8 mouse cellular contexts compared by ENCODE assay signal in genomic region chr11:114676431-114676830, GRCm38 (mm10). TPM values are rescaled to one million over a fixed set of nuclear protein-coding genes. Genes with fewer than 3 reads are reported as not detected.
DNase-seq lines count a peak whose midpoint lies in the region; ATAC-seq lines count a peak whose summit lies in the region.

No protein-coding gene starts in this region.

- peak overlapping the region; percentile 78 for H3K9ac ChIP-seq in embryonic facial prominence, embryonic 14.5 days (ENCODE audit: low read depth, low read length)
- H3K9ac ChIP-seq in intestine, embryonic 14.5 days (ENCODE audit: low read length) = peak overlapping the region; percentile 55
- H3K9ac ChIP-seq in liver, embryonic 16.5 days (ENCODE audit: low read depth, low read length) = peak overlapping the region; percentile 59
- peak overlapping the region; percentile 82 for H3K9ac ChIP-seq in neural tube, embryonic 13.5 days

- peak; percentile 43 for DNase-seq in retina, postnatal 1 day
- no peak for DNase-seq in retina, embryonic 14.5 days (ENCODE audit: low spot score)
- no peak for DNase-seq in embryonic facial prominence, embryonic 14.5 days (ENCODE audit: low spot score)
- DNase-seq in intestine, embryonic 14.5 days (ENCODE audit: low spot score) = no peak
- no peak for DNase-seq in natural killer cell, adult 2 months (ENCODE audit: low spot score in 2 of 2)
- DNase-seq in layer of hippocampus, adult 11-12 months (ENCODE audit: low spot score) = no peak

- 5% methylated on average over 14 of the region's 14 CpGs for WGBS in embryonic facial prominence, embryonic 14.5 days
- WGBS in intestine, embryonic 14.5 days = 12% methylated on average over 14 of the region's 14 CpGs
- 4% methylated on average over 14 of the region's 14 CpGs for WGBS in liver, embryonic 16.5 days (ENCODE audit: insufficient replicate concordance)
- 6% methylated on average over 14 of the region's 14 CpGs for WGBS in neural tube, embryonic 13.5 days

- H3K4me3 ChIP-seq in embryonic facial prominence, embryonic 14.5 days (ENCODE audit: low read depth, low read length) = peak overlapping the region; percentile 72
- peak overlapping the region; percentile 48 for H3K4me3 ChIP-seq in intestine, embryonic 14.5 days (ENCODE audit: low read depth, low read length)
- peak overlapping the region; percentile 67 for H3K4me3 ChIP-seq in liver, embryonic 16.5 days (ENCODE audit: low read depth, low read length)
- H3K4me3 ChIP-seq in neural tube, embryonic 13.5 days = peak overlapping the region; percentile 52

- no peaks in the 10 kb centered on the region for H3K27me3 ChIP-seq in embryonic facial prominence, embryonic 14.5 days (replicated peaks; ENCODE audit: control insufficient read depth, insufficient read depth, low read length)
- H3K27me3 ChIP-seq in intestine, embryonic 14.5 days (replicated peaks; ENCODE audit: control insufficient read depth, insufficient read depth, low read length) = peaks cover 4% of the 10 kb centered on the region; the same call in 1 of the 2 replicates
- H3K27me3 ChIP-seq in liver, embryonic 16.5 days (ENCODE audit: control insufficient read depth, insufficient read depth, low read depth, low read length) = peaks cover 16% of the 10 kb centered on the region
- H3K27me3 ChIP-seq in neural tube, embryonic 13.5 days = peaks cover 20% of the 10 kb centered on the region

- no peaks in the 10 kb centered on the region for H3K9me3 ChIP-seq in embryonic facial prominence, embryonic 14.5 days (ENCODE audit: control insufficient read depth, low read length)
- no peaks in the 10 kb centered on the region for H3K9me3 ChIP-seq in intestine, embryonic 14.5 days (ENCODE audit: control insufficient read depth, low read length)
- no peaks in the 10 kb centered on the region for H3K9me3 ChIP-seq in liver, embryonic 16.5 days (replicated peaks; ENCODE audit: control insufficient read depth, low read length)
- no peaks in the 10 kb centered on the region for H3K9me3 ChIP-seq in neural tube, embryonic 13.5 days

- ATAC-seq in embryonic facial prominence, embryonic 14.5 days (ENCODE audit: low read depth) = no peak
- ATAC-seq in intestine, embryonic 14.5 days (replicated peaks; ENCODE audit: low FRiP score, low TSS enrichment, low read depth) = no peak; the same call in 1 of the 2 replicates
- no peak for ATAC-seq in liver, embryonic 16.5 days (ENCODE audit: low read depth)
- no peak for ATAC-seq in neural tube, embryonic 13.5 days (ENCODE audit: low read depth)

- peaks cover 19% of the 10 kb centered on the region for H3K4me1 ChIP-seq in embryonic facial prominence, embryonic 14.5 days (ENCODE audit: control insufficient read depth, insufficient read depth, low read length)
- peaks cover 13% of the 10 kb centered on the region; the same call in 1 of the 2 replicates for H3K4me1 ChIP-seq in intestine, embryonic 14.5 days (replicated peaks; ENCODE audit: control insufficient read depth, insufficient read depth, low read length)
- peaks cover 9% of the 10 kb centered on the region for H3K4me1 ChIP-seq in liver, embryonic 16.5 days (ENCODE audit: control insufficient read depth, low read depth, low read length)
- peaks cover 82% of the 10 kb centered on the region for H3K4me1 ChIP-seq in neural tube, embryonic 13.5 days (replicated peaks)

- H3K36me3 ChIP-seq in embryonic facial prominence, embryonic 14.5 days (ENCODE audit: control insufficient read depth, insufficient read depth, low read length) = peaks cover 27% of the 10 kb centered on the region
- peaks cover 24% of the 10 kb centered on the region for H3K36me3 ChIP-seq in intestine, embryonic 14.5 days (ENCODE audit: control insufficient read depth, insufficient read depth, low read length)
- H3K36me3 ChIP-seq in liver, embryonic 16.5 days (ENCODE audit: control insufficient read depth, insufficient read depth) = peaks cover 16% of the 10 kb centered on the region
- peaks cover 30% of the 10 kb centered on the region for H3K36me3 ChIP-seq in neural tube, embryonic 13.5 days

- H3K4me2 ChIP-seq in embryonic facial prominence, embryonic 14.5 days (ENCODE audit: low read depth, low read length) = peak overlapping the region; percentile 96
- peak overlapping the region; percentile 99 for H3K4me2 ChIP-seq in intestine, embryonic 14.5 days (ENCODE audit: low read length)
- H3K4me2 ChIP-seq in liver, embryonic 16.5 days (ENCODE audit: low read depth, low read length) = peak overlapping the region; percentile 87
- peak overlapping the region; percentile 76 for H3K4me2 ChIP-seq in neural tube, embryonic 13.5 days

- 0 out of 2 replicates have a peak overlapping the region, but pooled peaks have one; percentile 12 for H3K27ac ChIP-seq in embryonic facial prominence, embryonic 14.5 days (replicated peaks; ENCODE audit: low read depth, low read length)
- no peak overlapping the region for H3K27ac ChIP-seq in intestine, embryonic 14.5 days (ENCODE audit: low read depth)
- H3K27ac ChIP-seq in liver, embryonic 16.5 days (ENCODE audit: low read length) = no peak overlapping the region; the same call in 1 of the 2 replicates
- H3K27ac ChIP-seq in neural tube, embryonic 13.5 days (replicated peaks) = peak overlapping the region; percentile 59

RNA-seq across cellular contexts. Expression of gene Ttyh2, which starts 1.2 kb away (rescaled TPM):
- polyA plus RNA-seq in embryonic facial prominence, embryonic 14.5 days (2014; fragmentation: Nextera tagmentation; extraction: Ambion mirVana) = 37.7 and 41.1 TPM in 2 replicates
- 17.7 and 19.9 TPM in 2 replicates for polyA plus RNA-seq in intestine, embryonic 14.5 days (2014; fragmentation: Nextera tagmentation; extraction: Ambion mirVana)
- 11.5 and 15.3 TPM in 2 replicates for polyA plus RNA-seq in liver, embryonic 16.5 days (2015; fragmentation: Nextera tagmentation; extraction: Ambion mirVana)
- polyA plus RNA-seq in neural tube, embryonic 13.5 days (2015; fragmentation: Nextera tagmentation; extraction: Ambion mirVana) = 38.8 and 39.1 TPM in 2 replicates

RNA-seq across cellular contexts. Expression of gene Rpl38, which starts 8.1 kb away (rescaled TPM):
- 1,079 and 1,191 TPM in 2 replicates for polyA plus RNA-seq in embryonic facial prominence, embryonic 14.5 days (2014; fragmentation: Nextera tagmentation; extraction: Ambion mirVana)
- 1,083 and 1,275 TPM in 2 replicates for polyA plus RNA-seq in intestine, embryonic 14.5 days (2014; fragmentation: Nextera tagmentation; extraction: Ambion mirVana)
- polyA plus RNA-seq in liver, embryonic 16.5 days (2015; fragmentation: Nextera tagmentation; extraction: Ambion mirVana) = 598 and 706 TPM in 2 replicates
- polyA plus RNA-seq in neural tube, embryonic 13.5 days (2015; fragmentation: Nextera tagmentation; extraction: Ambion mirVana) = 821 and 850 TPM in 2 replicates

RNA-seq across cellular contexts. Expression of gene Dnaic2, which starts 50.8 kb away (rescaled TPM):
- polyA plus RNA-seq in embryonic facial prominence, embryonic 14.5 days (2014; fragmentation: Nextera tagmentation; extraction: Ambion mirVana) = 2.2 and 4.6 TPM in 2 replicates
- 0.14 and 0.24 TPM in 2 replicates for polyA plus RNA-seq in intestine, embryonic 14.5 days (2014; fragmentation: Nextera tagmentation; extraction: Ambion mirVana)
- 0.63 and 1.4 TPM in 2 replicates for polyA plus RNA-seq in liver, embryonic 16.5 days (2015; fragmentation: Nextera tagmentation; extraction: Ambion mirVana)
- polyA plus RNA-seq in neural tube, embryonic 13.5 days (2015; fragmentation: Nextera tagmentation; extraction: Ambion mirVana) = 2.9 TPM in 2 replicates

Comparison
In these comparisons a context has a peak if more than half of its experiments do, and no peak if none do; other contexts are left out.
1. H3K27ac ChIP-seq: peak in embryonic facial prominence, embryonic 14.5 days (single experiment) and neural tube, embryonic 13.5 days (single experiment); none in intestine, embryonic 14.5 days (single experiment) and liver, embryonic 16.5 days (single experiment).
2. Peak in every context shown above with its lines, with median percentiles within 50 percentile points of each other: H3K4me2 ChIP-seq, H3K4me3 ChIP-seq and H3K9ac ChIP-seq.